Mouse (Mus musculus) large intestine, adult 2 months (tissue): ENCODE results near the gene Il1rap. TPM values are rescaled to one million over a fixed set of nuclear protein-coding genes. Genes with fewer than 3 reads are reported as not detected.

Source experiments
- DNase-seq: peaks from one replicate; pipeline ENCODE4 v3.0.0-alpha.2; 2012; ENCODE audit warnings: low read depth, low spot score
- WGBS: fragments of 180-500 bp; shearing (Covaris S2); methylation state at CpG from one replicate; pipeline ENCODE4 v1.1.7; 2018; 5-methylcytosine and 5-hydroxymethylcytosine counted together
- polyA plus RNA-seq: library from polyadenylated mRNA; depleted of rRNA; stranded (reverse); fragments of >200 nt; gene quantifications from 2 replicates; pipeline ENCODE4 v1.2.3, GENCODE M21; 2012; rRNA removed

The Il1rap gene
- polyA plus RNA-seq, 1 experiment = 0.94 TPM

DNA sequence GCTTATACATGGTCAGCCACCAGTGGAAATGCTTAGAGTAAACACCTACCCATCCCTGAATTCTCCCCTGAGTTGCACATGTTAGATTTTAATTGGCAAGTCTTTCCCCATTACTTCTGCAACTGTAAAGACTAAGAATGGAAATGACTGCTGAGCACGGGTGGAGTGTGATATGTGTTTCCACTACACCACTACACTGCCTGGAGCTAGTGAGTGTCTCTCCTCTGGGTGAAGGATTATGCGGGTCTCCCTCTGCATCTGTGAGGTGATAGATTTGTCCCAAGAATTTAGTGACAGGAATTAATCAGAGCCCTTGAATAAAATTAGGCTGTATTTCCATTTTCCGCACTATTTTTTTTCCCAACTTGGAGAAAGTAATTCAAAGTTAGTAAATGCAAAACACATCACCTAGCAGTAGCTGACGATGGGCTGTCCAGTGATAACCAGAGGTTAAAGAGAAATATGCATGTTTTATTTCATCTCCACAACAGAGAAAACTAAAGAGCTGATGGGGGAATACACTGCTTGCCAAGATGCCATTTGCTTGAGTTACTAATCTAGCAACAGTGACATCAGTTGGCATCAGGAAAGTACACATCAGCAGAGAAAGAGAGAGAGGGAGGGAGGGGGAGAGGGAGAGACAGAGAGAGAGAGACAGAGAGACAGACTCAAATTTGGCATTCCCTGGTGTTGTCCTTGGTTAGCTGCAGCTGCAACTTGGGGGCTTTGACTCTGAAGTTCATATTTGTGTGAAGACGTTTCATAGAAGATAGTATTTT lies 132.2 kb downstream of the Il1rap start:
- DNase-seq = no peak
- WGBS = 81% methylated on average over 5 of the region's 5 CpGs

DNA sequence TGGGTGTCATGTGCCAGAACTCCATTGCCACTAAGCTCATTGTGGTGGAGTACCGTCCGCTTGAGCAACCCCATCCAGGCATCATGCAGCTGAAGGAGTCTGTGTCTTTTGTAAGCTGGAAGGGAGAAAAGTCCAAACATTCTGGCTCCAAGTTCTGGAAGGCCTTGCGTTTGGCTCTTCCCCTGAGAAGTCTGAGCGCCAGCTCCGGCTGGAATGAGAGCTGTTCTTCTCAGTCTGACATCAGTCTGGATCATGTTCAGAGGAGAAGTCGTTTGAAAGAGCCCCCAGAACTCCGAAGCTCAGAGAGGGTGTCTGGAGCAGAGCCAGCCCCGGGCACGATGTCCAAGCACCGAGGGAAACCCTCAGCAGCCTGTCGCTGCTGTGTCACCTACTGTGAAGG lies 141.0 kb downstream of the Il1rap start:
- DNase-seq = no peak
- WGBS = 71% methylated on average over 11 of the region's 11 CpGs

DNA sequence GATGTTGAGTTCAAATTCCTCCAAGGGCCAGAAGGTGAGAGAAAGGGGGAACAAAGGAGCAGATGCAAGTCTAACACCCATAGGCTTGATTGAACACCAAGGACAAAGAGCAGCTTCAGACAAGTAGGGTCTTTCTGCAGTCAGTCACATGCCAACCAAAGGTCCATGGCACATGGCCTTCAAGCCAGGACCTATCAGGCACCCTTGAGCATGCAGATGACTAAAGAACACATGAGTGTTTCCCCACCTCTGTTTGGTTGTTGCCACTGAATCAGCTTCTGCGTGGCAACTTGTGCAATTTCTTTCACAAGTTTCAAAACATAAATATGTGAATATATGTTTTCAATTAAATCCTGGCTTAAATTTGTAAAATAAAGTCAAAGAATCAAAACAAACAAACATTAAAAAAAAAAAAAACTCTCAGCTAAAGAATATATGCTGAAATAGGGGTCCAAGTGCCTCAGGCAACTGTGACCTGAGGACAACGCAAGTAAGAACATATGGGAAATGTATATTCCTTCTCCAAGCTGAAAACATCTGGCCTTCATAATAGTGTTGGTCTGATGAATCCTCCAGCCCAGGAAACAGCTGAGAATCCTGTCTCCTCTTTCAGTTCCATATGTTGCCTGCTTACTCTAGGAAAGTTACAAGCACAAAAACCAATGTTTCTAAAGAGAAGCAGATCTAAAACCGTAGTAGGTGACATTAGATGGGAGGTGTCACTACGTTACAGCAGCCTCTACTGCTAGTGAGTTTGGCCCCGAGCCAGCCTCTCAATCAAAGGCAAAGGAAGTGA lies 142.6 kb downstream of the Il1rap start:
- 60% methylated on average over 5 of the region's 5 CpGs for WGBS

DNA sequence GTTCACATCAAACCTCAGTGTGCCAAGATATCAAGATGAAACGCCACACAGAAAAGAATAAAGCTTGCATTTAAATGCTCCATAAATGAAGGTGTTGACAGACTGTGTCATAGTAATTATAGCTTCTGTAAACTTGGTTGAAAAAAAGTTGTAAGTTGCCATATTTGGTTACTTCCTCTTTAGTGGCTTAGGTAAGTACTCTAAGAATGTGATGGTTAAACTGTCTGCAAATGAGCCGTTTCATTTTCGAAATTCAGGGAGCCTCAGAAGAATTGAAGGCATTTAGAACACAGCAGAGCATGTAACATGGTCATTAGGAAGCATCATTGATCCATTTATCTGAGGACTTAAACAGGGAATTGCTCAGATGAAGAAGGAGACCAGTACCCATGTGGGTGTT lies 146.6 kb downstream of the Il1rap start:
- DNase-seq = no peak
- 48% methylated on average over 3 of the region's 3 CpGs for WGBS

More for the DNA sequence above, 142.6 kb downstream of the Il1rap start:
- no peak for DNase-seq

DNA sequence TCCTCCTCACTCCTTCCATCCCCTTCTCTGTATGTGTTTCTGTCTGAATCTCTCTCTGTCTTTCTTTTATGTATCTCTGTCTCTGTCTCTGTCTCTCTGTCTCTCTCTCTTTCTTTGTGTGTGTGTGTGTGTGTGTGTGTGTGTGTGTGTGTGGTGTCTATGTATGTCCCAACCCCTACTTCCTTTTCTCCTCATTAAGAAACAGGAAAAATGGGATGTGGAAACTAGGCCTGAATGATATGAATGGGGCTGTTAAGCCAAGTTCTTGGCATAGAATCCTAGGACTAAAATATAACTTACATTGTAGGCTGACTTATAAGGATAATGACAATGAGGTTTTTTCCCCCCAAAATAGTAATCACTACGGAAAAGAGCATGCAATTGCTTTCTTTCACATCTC lies 149.4 kb downstream of the Il1rap start:
- WGBS = 86% methylated on average over 1 of the region's 1 CpGs
- DNase-seq = no peak

DNA sequence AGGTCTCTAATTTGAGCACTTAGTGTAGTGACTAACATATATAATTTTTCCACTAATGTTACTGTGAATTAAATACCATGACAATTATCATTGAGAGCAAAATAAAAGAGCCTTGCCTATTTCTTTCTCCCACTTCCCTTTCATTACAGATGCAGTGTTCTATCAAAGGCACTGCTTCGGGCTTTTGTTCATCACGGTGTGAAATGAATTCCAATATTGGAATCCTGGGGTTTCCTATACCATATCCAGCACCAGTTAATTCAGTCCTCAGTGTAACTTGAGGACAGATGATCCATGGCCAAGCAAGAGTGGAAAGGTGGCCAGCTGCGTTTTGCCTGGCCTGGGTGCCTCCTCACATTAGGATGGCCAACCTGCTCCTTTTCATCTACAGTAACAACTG lies 151.1 kb downstream of the Il1rap start:
- 84% methylated on average over 3 of the region's 3 CpGs for WGBS
- no peak for DNase-seq

DNA sequence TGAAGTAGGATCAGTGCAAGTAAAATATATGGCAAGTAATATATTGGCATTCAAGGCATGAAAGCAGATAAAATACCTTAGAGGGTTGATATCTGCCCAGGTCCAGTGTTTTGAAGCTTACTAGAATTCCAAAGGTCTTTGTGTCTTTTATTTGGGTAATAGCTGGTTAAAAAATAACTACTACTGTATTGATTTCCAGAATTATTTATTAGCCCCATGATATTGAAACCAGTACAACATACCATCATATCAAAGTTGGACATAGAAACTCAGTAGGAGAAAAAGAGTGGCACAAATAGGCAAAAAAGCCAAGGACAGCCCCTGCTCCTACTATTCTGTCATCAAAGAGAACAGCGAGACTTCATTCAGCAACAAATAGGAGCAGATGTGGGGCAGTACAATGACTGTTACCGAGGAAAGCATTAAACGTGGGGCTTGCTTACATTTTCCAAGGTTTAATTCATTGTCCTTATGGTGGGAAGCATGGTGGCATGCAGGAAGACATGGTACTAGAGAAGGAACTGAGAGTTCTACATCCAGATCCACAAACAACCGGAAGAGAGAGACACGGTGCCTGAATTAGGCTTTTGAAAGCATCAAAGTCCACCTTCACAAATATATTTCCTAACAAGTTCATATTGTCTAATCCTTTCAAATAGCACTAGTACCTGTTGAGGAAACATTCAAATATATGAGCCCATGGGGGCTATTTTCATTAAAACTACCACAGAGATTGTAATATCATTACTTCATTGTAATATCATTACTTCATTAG lies 174.1 kb downstream of the Il1rap start:
- no peak for DNase-seq
- WGBS = 84% methylated on average over 5 of the region's 5 CpGs

DNA sequence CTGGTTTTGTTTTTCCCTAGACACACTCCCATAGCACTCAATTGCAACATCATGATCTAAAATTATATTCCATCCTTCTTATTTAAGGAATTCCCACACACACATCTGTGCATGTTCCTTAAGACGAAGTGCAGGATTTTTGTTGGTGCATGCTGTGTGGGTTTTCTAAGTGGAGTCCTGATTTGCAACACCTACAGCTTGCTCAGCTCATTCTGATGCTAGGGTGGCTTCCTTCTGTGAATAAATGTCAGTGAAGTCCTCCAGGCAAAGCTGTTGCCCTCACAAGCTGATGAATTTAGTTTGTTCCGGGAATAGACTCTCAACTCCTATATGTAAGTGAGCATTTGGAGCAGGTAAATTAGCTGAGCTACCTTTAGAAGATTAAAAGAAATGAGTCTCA lies 194.5 kb downstream of the Il1rap start:
- 84% methylated on average over 2 of the region's 2 CpGs for WGBS
- DNase-seq = no peak

DNA sequence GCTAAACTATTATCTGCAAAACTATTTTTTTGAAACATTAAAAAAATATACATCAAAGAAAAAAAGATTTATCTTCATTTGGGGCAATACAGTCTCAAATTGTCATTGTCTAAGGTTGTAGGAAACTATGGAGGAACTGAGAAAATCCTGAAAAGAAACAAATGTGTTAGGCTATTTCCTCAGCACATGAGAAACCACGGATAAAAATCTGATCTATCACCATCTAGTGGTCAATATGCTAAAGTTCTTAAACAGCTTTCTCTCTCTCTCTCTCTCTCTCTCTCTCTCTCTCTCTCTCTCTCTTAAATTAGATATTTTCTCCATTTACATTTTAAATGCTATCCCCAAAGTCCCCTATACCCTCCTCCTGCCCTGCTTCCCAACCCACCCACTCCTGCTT lies 195.6 kb downstream of the Il1rap start:
- WGBS = 5% methylated on average over 1 of the region's 1 CpGs
- DNase-seq = no peak

Other genes with a start within 250 kb of the Il1rap start
- gene Cldn1, start 209.9 kb upstream of the Il1rap start, polyA plus RNA-seq = 0.14 and 0.37 TPM in 2 replicates
- gene Cldn16, start 118.6 kb upstream of the Il1rap start, polyA plus RNA-seq = not detected in 2 replicates
- not detected in 2 replicates for gene Tmem207, start 54.9 kb upstream of the Il1rap start, polyA plus RNA-seq